Mouse (Mus musculus): ENCODE results near the gene Fabp6.

- TF ChIP-seq POLR2A (IDR thresholded peaks at IDR 0.05; ENCODE audit: control insufficient read depth, low read depth, low read length) (no peak), CTCF (IDR thresholded peaks at IDR 0.05; ENCODE audit: control insufficient read depth, insufficient read depth, insufficient replicate concordance, low read depth, low read length) (no peak)
These were observed 17.1 kb upstream of the Fabp6 start for GRCm38 (mm10) chr11:43618403-43618802.
